Mouse (Mus musculus): ENCODE data around the gene Als2cr12.
"Not testable (repeated sequence)": the region's sequence is repeated elsewhere in the genome, so short reads cannot be mapped to it uniquely, and the experiment has no call there.

Gene Als2cr12

DNA sequence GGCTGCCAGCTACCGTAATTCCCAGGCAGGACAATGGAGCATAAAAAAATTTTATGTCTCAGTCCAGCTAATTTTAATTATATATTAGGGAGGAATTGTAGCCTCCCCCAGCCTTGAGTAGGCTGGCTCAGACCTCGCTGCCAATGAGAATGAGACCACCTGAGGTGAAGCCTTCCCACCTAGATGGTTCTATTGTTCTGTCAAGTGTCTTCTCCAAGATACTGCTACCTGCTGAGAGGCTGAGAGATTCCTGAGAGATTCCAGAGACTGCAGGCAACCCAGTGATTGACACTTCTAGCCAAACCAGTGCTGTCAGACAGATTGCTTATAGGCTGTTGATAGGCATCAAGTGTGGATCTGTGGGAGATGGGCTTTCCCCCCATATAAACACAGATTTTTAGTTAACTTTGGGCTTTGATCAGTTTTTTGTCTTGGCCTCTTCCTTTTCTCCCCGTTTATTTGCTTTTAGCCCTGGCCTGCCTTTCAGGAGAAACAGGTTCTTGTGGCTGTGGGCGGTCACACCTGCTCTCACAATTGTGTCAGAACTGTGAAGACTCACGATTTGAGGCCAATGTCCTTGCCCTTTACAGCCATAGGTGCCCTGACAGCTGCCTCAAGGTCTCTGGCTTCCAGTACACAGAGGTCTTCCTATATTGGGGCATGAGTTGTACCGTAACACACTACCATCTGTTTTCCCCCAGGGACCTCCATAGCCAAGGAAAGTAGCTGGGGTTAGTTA is 5.6 kb downstream of the Als2cr12 start:
- no peak for DNase-seq (ENCODE audit: low read depth, low spot score)

DNA sequence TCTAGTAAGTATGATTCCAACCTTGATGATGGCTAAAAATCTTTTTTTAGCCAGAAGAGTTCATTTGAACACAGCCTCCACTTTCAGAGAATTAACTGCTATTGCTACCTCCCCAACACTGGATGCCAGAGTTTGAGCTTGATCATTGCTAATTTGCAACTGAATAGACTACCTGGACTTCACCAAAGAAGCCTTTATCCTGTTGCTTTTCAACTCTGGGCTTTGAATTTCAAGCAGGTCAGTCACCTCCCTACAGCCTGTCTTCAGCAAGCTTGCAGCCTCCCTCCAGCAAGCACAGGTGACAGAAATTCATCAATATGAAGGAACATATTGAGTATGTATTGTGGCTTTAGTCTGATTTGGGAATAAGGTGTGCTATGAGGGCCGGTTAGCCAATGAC is 6.4 kb downstream of the Als2cr12 start:
- DNase-seq (ENCODE audit: low read depth, low spot score): no peak

DNA sequence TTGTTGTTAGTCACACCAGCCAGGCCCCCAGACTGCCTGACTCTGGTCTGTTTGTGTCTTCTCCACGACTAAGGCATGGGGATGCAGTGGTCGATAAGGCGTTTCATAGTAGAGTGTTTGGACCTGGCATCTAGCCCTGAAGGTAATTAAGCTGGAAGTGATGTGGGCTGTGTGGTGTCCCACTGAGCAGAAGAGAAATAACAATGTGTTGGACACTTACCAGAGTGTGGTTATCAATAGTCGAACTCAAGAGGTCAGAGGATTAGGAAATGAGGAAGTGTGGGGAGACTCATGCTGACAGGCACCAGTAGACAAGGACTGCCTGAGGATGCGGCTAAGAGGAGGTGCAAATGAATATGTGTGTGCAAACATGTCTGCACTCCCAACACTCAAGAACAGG is 17.4 kb downstream of the Als2cr12 start:
- not testable (repeated sequence) for DNase-seq (ENCODE audit: low read depth, low spot score)

DNA sequence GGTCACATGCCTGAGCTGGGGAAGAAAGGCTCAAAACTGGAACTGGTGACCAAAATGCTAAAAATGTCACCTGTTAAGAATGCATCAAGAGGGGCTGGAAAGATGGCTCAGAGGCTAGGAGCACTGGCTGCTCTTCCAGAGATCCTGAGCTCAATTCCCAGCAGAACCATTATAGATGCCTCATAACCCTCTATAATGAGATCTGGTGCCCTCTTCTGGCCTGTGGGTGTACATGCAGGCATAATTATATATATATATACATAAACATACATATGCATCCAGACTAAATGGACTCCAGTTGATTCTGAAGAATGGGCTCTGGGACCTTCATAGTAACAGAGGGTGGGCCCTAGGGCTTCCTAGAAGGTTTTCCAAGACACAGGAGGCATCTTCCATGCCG is 18.2 kb downstream of the Als2cr12 start:
- no peak for DNase-seq (ENCODE audit: low read depth, low spot score)

DNA sequence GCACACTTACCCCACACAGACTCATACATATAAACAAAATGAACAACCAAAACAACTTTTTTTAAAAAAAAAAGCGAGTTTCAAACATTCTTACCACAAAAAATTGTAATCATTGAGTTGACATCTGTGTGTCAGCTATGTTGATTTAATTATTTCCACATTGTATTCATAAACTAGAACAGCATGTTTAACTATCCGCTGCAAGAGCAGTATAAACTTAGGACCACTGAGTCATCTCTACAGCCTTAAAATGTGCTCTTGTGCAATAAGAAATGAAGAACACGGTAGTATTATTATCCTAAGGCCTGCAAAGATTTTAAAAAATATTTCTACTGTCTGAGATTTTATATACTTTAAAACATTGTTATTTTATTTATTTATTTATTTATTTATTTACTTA is 20.8 kb downstream of the Als2cr12 start:
- DNase-seq (ENCODE audit: low read depth, low spot score): no peak

- no peak for DNase-seq (ENCODE audit: low read depth, low spot score)
These were observed 23.7 kb downstream of the Als2cr12 start for GRCm38 (mm10) chr1:58672116-58672515.

GRCm38 (mm10) chr1:58669635-58670034 is 26.2 kb downstream of the Als2cr12 start:
- DNase-seq (ENCODE audit: low read depth, low spot score): not testable (repeated sequence)

DNA sequence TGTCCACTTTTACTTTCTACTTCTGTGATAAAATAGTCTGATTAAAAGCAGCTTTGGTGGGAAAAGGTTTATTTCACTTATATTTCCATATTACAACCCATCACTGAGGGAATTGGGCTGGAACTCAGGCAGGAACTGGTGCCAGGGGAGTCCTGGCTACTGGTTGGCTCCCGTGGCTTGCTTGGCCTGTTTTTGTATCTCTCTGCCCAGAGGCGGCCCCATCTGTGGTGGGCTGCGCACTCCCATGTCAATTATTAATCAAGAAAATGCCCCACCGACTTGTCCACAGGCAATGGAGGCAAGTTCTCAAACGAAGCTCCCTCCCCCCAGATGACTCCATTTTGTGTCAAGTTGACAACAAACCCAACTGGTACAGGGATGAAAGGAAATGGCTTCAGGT is 27.6 kb downstream of the Als2cr12 start:
- DNase-seq (ENCODE audit: low read depth, low spot score): no peak

DNA sequence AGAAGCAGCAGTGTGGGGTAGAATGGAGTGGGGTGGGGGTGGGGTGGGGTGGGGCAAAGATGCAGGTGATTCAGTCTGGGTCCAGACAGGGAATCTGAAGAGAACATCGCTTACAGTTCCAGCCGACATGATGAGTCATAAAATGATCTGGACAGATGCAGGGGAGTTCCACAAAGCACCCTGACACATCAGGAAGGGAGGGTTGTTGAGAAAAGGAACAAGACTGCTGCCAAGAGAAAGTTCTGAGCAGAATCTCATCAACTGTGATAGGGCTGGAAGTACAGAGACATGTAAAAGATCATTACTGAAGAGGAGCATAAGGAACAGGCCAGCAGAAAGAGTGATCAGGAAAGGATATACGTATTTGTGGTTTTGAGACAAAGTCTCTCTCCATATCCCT is 32.4 kb downstream of the Als2cr12 start:
- DNase-seq (ENCODE audit: low read depth, low spot score): not testable (repeated sequence)

GRCm38 (mm10) chr1:58662671-58663070 is 33.1 kb downstream of the Als2cr12 start:
- DNase-seq (ENCODE audit: low read depth, low spot score): not testable (repeated sequence)

DNA sequence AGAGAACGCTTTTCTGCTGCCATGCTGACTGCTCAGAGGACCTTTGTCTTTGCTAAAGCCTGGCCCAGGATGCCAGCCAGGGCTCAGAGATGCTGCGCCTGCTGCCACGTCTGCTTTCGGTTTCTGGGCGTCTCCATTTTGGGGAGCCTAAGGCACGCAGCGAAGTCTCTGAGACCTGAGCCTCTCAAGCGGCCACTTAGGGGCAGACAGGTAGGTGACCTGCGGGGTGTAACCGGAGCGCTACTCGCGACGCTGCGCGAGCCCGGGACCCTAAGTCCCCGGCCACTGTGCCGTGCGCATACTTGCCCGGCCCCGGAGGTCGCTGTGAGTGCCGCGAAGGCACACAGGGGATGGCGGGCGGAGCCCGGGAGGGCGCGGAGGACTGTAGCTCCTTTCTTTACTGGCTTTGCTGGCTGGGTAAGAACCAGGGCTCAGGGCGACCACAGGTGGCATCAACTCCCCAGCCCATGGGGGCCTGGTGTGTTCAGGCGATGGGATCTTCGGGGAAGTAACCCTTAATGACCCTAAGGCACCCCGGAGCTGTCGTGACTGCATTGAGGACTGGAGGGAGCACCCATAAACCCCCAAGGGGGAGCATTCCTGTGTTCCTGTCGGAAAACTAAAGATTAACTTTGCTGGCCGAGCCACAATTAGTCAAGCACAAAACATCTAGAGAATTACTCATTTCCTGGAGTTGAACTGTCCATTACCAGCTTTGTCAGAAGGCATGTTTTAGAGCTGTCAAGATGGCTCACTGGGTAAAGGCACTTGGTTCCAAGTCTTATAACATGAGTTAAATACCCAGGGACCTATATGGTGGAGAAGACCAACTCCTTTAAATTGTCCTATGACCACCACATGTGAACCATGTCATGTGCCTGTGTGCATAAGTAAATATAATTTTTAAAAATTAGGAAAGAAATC is 43.0 kb downstream of the Als2cr12 start:
- DNase-seq (ENCODE audit: low read depth, low spot score): no peak

GRCm38 (mm10) chr1:58651571-58652456 is 44.0 kb downstream of the Als2cr12 start:
- not testable (repeated sequence) for DNase-seq (ENCODE audit: low read depth, low spot score)

- DNase-seq (ENCODE audit: low read depth, low spot score): not testable (repeated sequence)
These were observed 66.9 kb downstream of the Als2cr12 start for GRCm38 (mm10) chr1:58628847-58629246.

- DNase-seq (ENCODE audit: low read depth, low spot score): no peak
These were observed 73.6 kb downstream of the Als2cr12 start for GRCm38 (mm10) chr1:58621996-58622748.

DNA sequence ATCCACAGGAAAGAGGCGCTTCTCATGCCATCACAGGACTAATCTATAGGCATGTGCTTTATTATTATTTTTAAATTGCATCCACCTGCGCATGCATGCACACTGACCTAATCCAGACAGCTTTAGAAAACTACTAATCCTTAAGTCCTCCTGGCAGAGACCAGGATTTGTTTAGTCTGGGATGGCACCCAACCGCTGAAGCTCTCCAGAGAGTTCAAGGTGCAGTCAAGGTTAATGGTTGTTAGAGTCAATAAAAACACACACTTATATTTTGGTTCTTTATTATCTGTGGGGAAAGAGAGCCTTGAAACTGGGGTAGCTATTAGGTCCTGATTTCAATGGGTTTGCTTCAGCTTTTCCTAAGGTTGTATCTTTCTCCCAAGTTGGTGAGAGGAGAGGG is 74.5 kb downstream of the Als2cr12 start:
- no peak for DNase-seq (ENCODE audit: low read depth, low spot score)

- DNase-seq (ENCODE audit: low read depth, low spot score): no peak
These were observed 77.0 kb downstream of the Als2cr12 start for GRCm38 (mm10) chr1:58618766-58619165.

DNA sequence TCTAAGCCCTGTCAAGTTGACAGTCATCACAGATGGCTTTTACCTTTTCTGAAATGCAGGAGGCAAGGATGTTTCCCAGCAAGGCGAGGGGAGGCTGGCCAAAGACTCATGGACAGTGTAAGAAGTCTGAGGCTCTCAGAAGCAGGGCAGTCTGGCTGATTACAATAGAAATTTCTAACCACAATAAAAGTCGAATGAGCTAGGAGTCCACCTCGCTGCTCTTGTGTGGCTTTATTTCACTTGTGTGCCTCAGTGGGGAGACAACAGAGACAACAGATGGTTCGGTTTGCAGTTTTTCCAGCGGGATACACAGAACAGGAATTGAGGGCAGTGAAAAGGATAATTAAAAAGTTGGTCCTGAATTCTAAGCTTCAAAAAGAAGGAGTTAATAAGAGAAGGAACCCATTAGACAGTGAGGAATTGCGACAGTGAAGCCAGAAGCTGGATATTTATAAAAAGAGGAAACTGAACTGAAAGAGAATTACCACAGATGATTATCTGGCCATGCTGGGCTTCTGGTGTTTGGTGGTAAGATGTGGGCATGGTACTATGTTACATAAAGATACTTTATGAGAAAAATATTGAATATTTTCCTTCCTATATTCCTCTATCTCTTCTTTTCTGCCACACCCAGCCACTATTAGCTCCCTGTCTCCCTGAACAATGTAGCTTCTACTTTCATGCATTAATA is 77.7 kb downstream of the Als2cr12 start:
- DNase-seq (ENCODE audit: low read depth, low spot score): no peak

DNA sequence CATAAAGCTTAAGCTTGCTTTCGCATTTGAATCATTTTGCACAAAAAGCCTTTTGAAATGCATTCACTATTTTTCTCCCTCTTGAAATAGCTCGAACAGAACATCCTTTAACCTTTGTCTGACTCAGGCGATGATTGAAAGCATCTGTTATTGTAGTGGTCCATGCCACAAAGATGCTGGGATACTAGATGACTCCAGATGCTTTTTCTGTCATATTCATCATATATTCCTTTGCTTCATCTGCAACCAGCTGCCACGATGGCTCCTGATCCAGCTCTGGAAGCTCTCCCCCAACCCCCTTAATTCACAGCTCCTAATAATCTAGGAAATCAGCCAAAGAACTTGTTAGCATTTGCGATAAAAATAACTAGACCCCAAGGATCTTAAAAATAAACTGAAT is 78.7 kb downstream of the Als2cr12 start:
- no peak for DNase-seq (ENCODE audit: low read depth, low spot score)

GRCm38 (mm10) chr1:58616176-58616575 is 79.6 kb downstream of the Als2cr12 start:
- no peak for DNase-seq (ENCODE audit: low read depth, low spot score)

- no peak for DNase-seq (ENCODE audit: low read depth, low spot score)
These were observed 80.6 kb downstream of the Als2cr12 start for GRCm38 (mm10) chr1:58615146-58615545.
